Mouse (Mus musculus) intestine, embryonic 16.5 days (tissue): ENCODE measurements around the gene Hfe. TPM values are rescaled to one million over a fixed set of nuclear protein-coding genes. Genes with fewer than 3 reads are reported as not detected.
"Not testable (repeated sequence)": the region's sequence is repeated elsewhere in the genome, so short reads cannot be mapped to it uniquely, and the experiment has no call there.

Source experiments
- ATAC-seq: fragments of 200-750 bp; cut with Nextera tagmentation; 2 replicates; pipeline ENCODE4 v1.8.0; 2017; ENCODE audit warnings: moderate TSS enrichment, moderate library complexity
- H3K27ac ChIP-seq: fragments of 300-500 bp; sonication (generic); 2 replicates; pipeline ENCODE4 v1.5.1; 2014; ENCODE audit warnings: mild to moderate bottlenecking, low read length
- H3K27me3 ChIP-seq: fragments of 300-500 bp; sonication (generic); replicated peaks from 2 replicates; pipeline ENCODE4 v1.6.1; 2014; ENCODE audit warnings: low read length, control low read depth, mixed read lengths; ENCODE audit not compliant: control insufficient read depth, insufficient read depth
- H3K36me3 ChIP-seq: fragments of 300-500 bp; sonication (generic); 2 replicates; pipeline ENCODE4 v1.6.1; 2014; ENCODE audit warnings: low read length, control low read depth; ENCODE audit not compliant: control insufficient read depth, insufficient read depth
- H3K4me1 ChIP-seq: fragments of 300-500 bp; sonication (generic); 2 replicates; pipeline ENCODE4 v1.6.1; 2014; ENCODE audit warnings: low read length, control low read depth, mixed read lengths; ENCODE audit not compliant: control insufficient read depth, insufficient read depth
- H3K4me2 ChIP-seq: fragments of 300-500 bp; sonication (generic); 2 replicates; pipeline ENCODE4 v1.6.1; 2014; ENCODE audit warnings: low read depth, low read length, control low read depth
- H3K4me3 ChIP-seq: fragments of 300-500 bp; sonication (generic); 2 replicates; pipeline ENCODE4 v1.5.1; 2014; ENCODE audit warnings: mild to moderate bottlenecking, low read length
- H3K9ac ChIP-seq: fragments of 300-500 bp; sonication (generic); 2 replicates; pipeline ENCODE4 v1.6.1; 2014; ENCODE audit warnings: low read depth, low read length
- H3K9me3 ChIP-seq: fragments of 300-500 bp; sonication (generic); 2 replicates; pipeline ENCODE4 v1.6.1; 2016; ENCODE audit warnings: low read length, control low read depth; ENCODE audit not compliant: control insufficient read depth
- WGBS: fragments of 180-500 bp; shearing (Covaris S2); extraction: QIAGEN DNeasy Blood & Tissue Kit; methylation state at CpG from one replicate; pipeline ENCODE4 v1.1.7; 2014; 5-methylcytosine and 5-hydroxymethylcytosine counted together
- polyA plus RNA-seq: library from polyadenylated mRNA; unstranded; fragments of >200 nt; fragmentation: Nextera tagmentation; extraction: Ambion mirVana; gene quantifications from 2 replicates; pipeline ENCODE4 v1.2.1, GENCODE M21; 2015

The Hfe gene
- polyA plus RNA-seq, 1 experiment from 2014 or later = 9.7 TPM

- Histone ChIP-seq H3K36me3 (no peaks in the 10 kb centered on the region), H3K9ac (no peak overlapping the region), H3K4me1 (peaks cover 3% of the 10 kb centered on the region; the same call in 1 of the 2 replicates), H3K27ac (no peak overlapping the region), H3K4me3 (no peak overlapping the region), H3K4me2 (no peak overlapping the region), H3K9me3 (no peaks in the 10 kb centered on the region), H3K27me3 (no peaks in the 10 kb centered on the region)
- ATAC-seq = no peak
- WGBS = 92% methylated on average over 9 of the region's 9 CpGs
Observed at GRCm38 (mm10) chr13:23694956-23695355, 15.7 kb downstream of the Hfe start.

GRCm38 (mm10) chr13:23693856-23694440 is 16.7 kb downstream of the Hfe start:
- Histone ChIP-seq H3K9ac (no peak overlapping the region), H3K4me1 (peaks cover 1% of the 10 kb centered on the region; the same call in 1 of the 2 replicates), H3K4me3 (no peak overlapping the region), H3K4me2 (no peak overlapping the region), H3K36me3 (no peaks in the 10 kb centered on the region), H3K9me3 (no peaks in the 10 kb centered on the region), H3K27me3 (no peaks in the 10 kb centered on the region), H3K27ac (no peak overlapping the region)
- ATAC-seq = no peak
- 75% methylated on average over 6 of the region's 6 CpGs for whole genome bisulfite sequencing

GRCm38 (mm10) chr13:23689459-23689858 is 21.2 kb downstream of the Hfe start:
- Histone ChIP-seq H3K27ac (no peak overlapping the region), H3K4me3 (no peak overlapping the region), H3K9ac (no peak overlapping the region), H3K9me3 (no peaks in the 10 kb centered on the region), H3K27me3 (no peaks in the 10 kb centered on the region), H3K4me1 (peaks cover 3% of the 10 kb centered on the region), H3K4me2 (no peak overlapping the region), H3K36me3 (no peaks in the 10 kb centered on the region)
- WGBS = 67% methylated on average over 2 of the region's 2 CpGs
- no peak for ATAC-seq

DNA sequence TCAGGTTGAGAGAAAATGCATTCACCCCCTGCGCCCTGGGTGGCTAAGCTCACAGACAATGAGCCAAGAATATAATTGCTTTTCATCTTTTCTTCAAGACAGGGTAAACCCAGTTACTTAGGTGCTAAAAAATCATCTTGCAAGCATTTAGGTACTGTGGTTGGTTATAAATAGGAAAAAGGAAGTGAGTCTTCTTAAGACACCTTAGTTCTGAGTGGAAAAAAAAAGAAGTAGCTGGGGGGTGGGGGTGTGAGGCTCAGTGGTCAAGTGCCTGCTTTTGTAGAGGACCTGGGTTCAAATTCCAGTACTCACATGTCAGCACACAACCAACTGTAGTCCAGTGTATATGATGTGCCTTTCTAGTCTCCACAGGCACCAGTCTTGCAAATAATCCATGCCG is 21.7 kb downstream of the Hfe start:
- no peaks in the 10 kb centered on the region for H3K27me3 ChIP-seq

GRCm38 (mm10) chr13:23687907-23688306 is 22.7 kb downstream of the Hfe start:
- Histone ChIP-seq H3K36me3 (no peaks in the 10 kb centered on the region), H3K27ac (peak overlapping the region; percentile 63), H3K9me3 (no peaks in the 10 kb centered on the region), H3K4me1 (peaks cover 5% of the 10 kb centered on the region), H3K4me2 (no peak overlapping the region), H3K27me3 (no peaks in the 10 kb centered on the region), H3K4me3 (no peak overlapping the region), H3K9ac (no peak overlapping the region)
- ATAC-seq = peak; percentile 21; the same call in 1 of the 2 replicates
- WGBS = 70% methylated on average over 7 of the region's 7 CpGs

More for the DNA sequence above, 21.7 kb downstream of the Hfe start:
- Histone ChIP-seq H3K36me3 (no peaks in the 10 kb centered on the region), H3K4me2 (no peak overlapping the region), H3K27ac (no peak overlapping the region), H3K9ac (no peak overlapping the region), H3K4me3 (no peak overlapping the region), H3K4me1 (peaks cover 3% of the 10 kb centered on the region), H3K9me3 (no peaks in the 10 kb centered on the region)
- 94% methylated on average over 2 of the region's 2 CpGs for WGBS
- no peak for ATAC-seq

DNA sequence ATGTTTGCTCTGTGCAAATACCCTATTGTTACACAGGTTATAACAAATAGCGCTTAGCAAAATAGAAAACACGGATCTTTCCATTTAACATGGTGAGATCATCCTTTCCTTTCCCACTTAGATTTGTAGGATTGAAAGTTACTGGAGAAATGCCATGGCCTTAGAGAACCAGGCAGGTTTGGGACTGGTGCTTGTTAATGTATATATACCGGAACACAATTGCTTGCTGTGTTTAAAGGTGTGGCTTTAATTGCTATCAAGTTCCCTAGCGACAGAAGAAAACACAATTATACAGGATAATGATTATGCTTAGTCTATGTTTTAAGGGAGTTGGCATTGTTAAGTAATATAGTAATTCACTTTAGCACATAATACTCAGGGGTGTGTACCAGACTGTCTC is 23.5 kb downstream of the Hfe start:
- Histone ChIP-seq H3K4me3 (no peak overlapping the region), H3K4me2 (0 out of 2 replicates have a peak overlapping the region, but pooled peaks have one; percentile 7), H3K9ac (no peak overlapping the region), H3K9me3 (no peaks in the 10 kb centered on the region), H3K27ac (no peak overlapping the region), H3K36me3 (no peaks in the 10 kb centered on the region), H3K27me3 (no peaks in the 10 kb centered on the region), H3K4me1 (peaks cover 12% of the 10 kb centered on the region)
- peak; percentile 21 for ATAC-seq
- WGBS = 64% methylated on average over 4 of the region's 4 CpGs

- WGBS = 25% methylated on average over 4 of the region's 4 CpGs
- Histone ChIP-seq H3K9me3 (no peaks in the 10 kb centered on the region), H3K4me1 (peaks cover 14% of the 10 kb centered on the region), H3K4me2 (peak overlapping the region; percentile 64), H3K9ac (peak overlapping the region; percentile 57), H3K27me3 (no peaks in the 10 kb centered on the region), H3K27ac (peak overlapping the region; percentile 99), H3K4me3 (peak overlapping the region; percentile 52), H3K36me3 (no peaks in the 10 kb centered on the region)
- ATAC-seq = no peak
Observed at GRCm38 (mm10) chr13:23685966-23686365, 24.7 kb downstream of the Hfe start.

- Histone ChIP-seq H3K9me3 (no peaks in the 10 kb centered on the region), H3K27me3 (no peaks in the 10 kb centered on the region), H3K4me3 (peak overlapping the region; percentile 52), H3K27ac (peak overlapping the region; percentile 99), H3K9ac (peak overlapping the region; percentile 57), H3K4me2 (peak overlapping the region; percentile 64), H3K36me3 (no peaks in the 10 kb centered on the region), H3K4me1 (peaks cover 14% of the 10 kb centered on the region)
- 3% methylated on average over 15 of the region's 15 CpGs for WGBS
- ATAC-seq = no peak
Observed at GRCm38 (mm10) chr13:23685121-23685861, 25.4 kb downstream of the Hfe start.

GRCm38 (mm10) chr13:23684295-23684945 is 26.2 kb downstream of the Hfe start:
- Histone ChIP-seq H3K4me1 (peaks cover 14% of the 10 kb centered on the region), H3K27ac (peak overlapping the region; percentile 99), H3K4me3 (peak overlapping the region; percentile 52), H3K9ac (peak overlapping the region; percentile 57), H3K4me2 (peak overlapping the region; percentile 64)
- H3K9me3 ChIP-seq, H3K36me3 ChIP-seq, H3K27me3 ChIP-seq: not testable (repeated sequence)
- peak; percentile 8 for ATAC-seq
- 0% methylated on average over 11 of the region's 37 CpGs for WGBS
